Mouse (Mus musculus): Measurements from ENCODE around the gene Gm20388. TPM values are rescaled to one million over a fixed set of nuclear protein-coding genes. Genes with fewer than 3 reads are reported as not detected.

Gene Gm20388
- total RNA-seq, 2 experiments from 2014 or later: 1.3 to 8.5 TPM

- DNase-seq (ENCODE audit: low spot score in 2 of 2): no peak
Measured at GRCm38 (mm10) chr8:122673989-122674388, 2763.3 kb downstream of the Gm20388 start.

- DNase-seq (ENCODE audit: low spot score in 2 of 2): no peak
Measured at GRCm38 (mm10) chr8:122674999-122675398, 2764.4 kb downstream of the Gm20388 start.

GRCm38 (mm10) chr8:122675596-122676420 is 2765.2 kb downstream of the Gm20388 start:
- no peak for DNase-seq (ENCODE audit: low spot score in 2 of 2)

GRCm38 (mm10) chr8:122676621-122677480 is 2766.2 kb downstream of the Gm20388 start:
- DNase-seq (ENCODE audit: low spot score in 2 of 2): peak in 1 of 2 experiments; percentile 47

- DNase-seq (ENCODE audit: low spot score in 2 of 2): peak in 1 of 2 experiments; percentile 41
Measured at GRCm38 (mm10) chr8:122677481-122678021, 2766.9 kb downstream of the Gm20388 start.

- DNase-seq (ENCODE audit: low spot score in 2 of 2): peak; percentile 84 to 90
Measured at GRCm38 (mm10) chr8:122678061-122678895, 2767.6 kb downstream of the Gm20388 start.

- no peak for DNase-seq (ENCODE audit: low spot score in 2 of 2)
Measured at GRCm38 (mm10) chr8:122678896-122679210, 2768.2 kb downstream of the Gm20388 start.

GRCm38 (mm10) chr8:122679325-122679920 is 2768.8 kb downstream of the Gm20388 start:
- no peak for DNase-seq (ENCODE audit: low spot score in 2 of 2)

GRCm38 (mm10) chr8:122680171-122680570 is 2769.5 kb downstream of the Gm20388 start:
- DNase-seq (ENCODE audit: low spot score in 2 of 2): no peak

GRCm38 (mm10) chr8:122682820-122683219 is 2772.2 kb downstream of the Gm20388 start:
- DNase-seq (ENCODE audit: low spot score in 2 of 2): no peak

GRCm38 (mm10) chr8:122685097-122685861 is 2774.6 kb downstream of the Gm20388 start:
- no peak for DNase-seq (ENCODE audit: low spot score in 2 of 2)

GRCm38 (mm10) chr8:122686879-122687278 is 2776.2 kb downstream of the Gm20388 start:
- no peak for DNase-seq (ENCODE audit: low spot score in 2 of 2)

- DNase-seq (ENCODE audit: low spot score in 2 of 2): no peak
Measured at GRCm38 (mm10) chr8:122689315-122689714, 2778.7 kb downstream of the Gm20388 start.

GRCm38 (mm10) chr8:122691018-122691417 is 2780.4 kb downstream of the Gm20388 start:
- no peak for DNase-seq (ENCODE audit: low spot score in 2 of 2)

GRCm38 (mm10) chr8:122692152-122692551 is 2781.5 kb downstream of the Gm20388 start:
- DNase-seq (ENCODE audit: low spot score in 2 of 2): no peak

GRCm38 (mm10) chr8:122695438-122696042 is 2784.9 kb downstream of the Gm20388 start:
- DNase-seq (ENCODE audit: low spot score in 2 of 2): no peak

GRCm38 (mm10) chr8:122697181-122697581 is 2786.5 kb downstream of the Gm20388 start:
- DNase-seq (ENCODE audit: low spot score in 2 of 2): peak in 1 of 2 experiments; percentile 36

GRCm38 (mm10) chr8:122697586-122697985 is 2786.9 kb downstream of the Gm20388 start:
- DNase-seq (ENCODE audit: low spot score in 2 of 2): no peak

GRCm38 (mm10) chr8:122698254-122698768 is 2787.7 kb downstream of the Gm20388 start:
- no peak for DNase-seq (ENCODE audit: low spot score in 2 of 2)

Measured in adrenal gland, adult 18-20 months (tissue).